Mouse (Mus musculus): Measurements from ENCODE around the gene Fntb.

Gene Fntb

DNA sequence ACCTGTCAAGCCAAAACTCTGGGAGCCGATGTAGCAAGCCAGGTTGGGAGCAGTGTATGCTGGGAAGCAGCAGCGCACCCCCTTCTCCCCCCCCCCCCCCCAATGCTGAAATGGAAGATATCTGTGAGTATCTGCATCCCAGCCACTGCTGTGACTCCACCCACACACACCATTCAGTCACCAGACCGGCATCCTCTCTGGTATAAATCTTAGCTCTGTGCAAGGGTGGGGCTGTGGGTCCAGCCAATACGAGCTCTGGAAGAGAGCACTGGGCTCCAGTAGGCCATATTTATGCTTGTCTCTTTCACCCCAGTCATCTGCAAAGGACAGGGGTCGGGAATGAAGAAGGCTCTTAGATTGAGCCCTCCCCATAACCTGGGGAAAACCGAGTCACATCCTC lies 155.0 kb downstream of the Fntb start:
- no peak for DNase-seq (ENCODE audit: low spot score in 2 of 2)

DNA sequence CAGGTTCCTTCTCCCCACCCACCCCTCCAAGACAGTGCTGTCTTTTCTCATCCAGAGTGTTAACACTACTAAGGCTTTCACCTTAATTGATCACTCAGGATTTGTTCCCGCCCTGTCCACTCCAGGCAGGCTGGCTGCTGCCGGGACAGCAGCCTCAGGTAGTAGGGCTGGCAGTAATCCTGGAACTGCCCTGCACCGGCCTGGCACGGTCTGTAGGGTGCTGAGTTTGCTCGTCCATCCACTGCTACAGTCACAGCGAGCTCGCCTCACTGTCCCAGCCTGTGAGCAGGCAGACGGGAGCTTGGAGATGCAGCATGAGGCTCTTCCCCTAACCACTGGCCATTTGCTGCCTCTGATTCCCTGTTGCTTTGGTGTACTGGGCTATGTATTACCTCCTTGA lies 155.6 kb downstream of the Fntb start:
- no peak for DNase-seq (ENCODE audit: low spot score in 2 of 2)

DNA sequence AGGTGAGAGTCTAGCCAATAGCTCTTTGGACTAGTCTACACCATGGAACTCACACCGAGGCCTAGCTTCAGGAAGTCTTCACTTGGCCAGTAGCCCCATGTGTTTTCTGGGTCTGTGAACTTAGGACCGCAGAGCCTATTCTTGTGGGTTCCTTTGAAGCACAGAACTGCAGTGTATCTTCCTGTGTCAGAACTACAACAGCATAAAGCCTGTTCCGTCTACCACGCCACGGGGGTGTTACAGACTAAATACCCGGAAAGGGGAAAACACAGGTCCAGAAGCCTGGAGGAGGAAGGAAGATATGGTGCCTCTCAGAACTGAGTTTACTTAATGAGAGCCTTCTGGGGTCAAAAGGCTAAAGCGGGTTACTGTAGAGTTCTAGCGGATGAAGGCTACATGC lies 157.7 kb downstream of the Fntb start:
- no peak for DNase-seq (ENCODE audit: low spot score in 2 of 2)

DNA sequence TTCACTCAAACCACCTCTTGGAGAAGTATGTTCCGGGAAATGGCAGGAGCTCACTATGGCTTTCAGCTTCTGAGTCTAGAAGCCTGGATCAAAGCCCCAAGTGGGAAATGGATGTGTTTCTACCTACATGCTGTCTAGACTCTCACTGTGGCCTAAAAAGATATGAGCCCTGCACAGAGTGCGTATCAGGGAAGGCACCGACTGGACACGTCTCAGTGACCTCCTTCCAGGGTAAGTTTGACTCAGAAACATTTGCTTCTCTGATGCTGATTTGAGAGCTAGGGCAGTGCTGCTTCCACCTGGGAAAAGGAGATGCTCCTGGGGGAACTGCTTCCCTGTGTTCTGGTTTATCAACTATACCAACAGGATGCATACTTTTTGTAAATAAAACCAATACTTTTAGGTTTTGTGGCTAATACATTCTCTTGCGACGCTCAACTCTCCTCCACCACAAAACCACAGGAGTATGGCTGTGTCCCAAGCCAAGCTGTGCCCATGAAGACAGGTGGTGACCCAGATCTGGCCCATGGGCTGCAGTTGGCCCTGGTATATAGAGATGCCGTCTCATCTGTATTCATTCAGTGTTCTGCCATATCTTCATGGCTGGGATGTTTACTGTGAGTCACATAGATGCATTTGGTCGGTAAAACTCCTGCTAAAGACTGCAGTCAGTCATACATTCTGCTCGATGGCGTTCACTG lies 159.7 kb downstream of the Fntb start:
- no peak for DNase-seq (ENCODE audit: low spot score in 2 of 2)

DNA sequence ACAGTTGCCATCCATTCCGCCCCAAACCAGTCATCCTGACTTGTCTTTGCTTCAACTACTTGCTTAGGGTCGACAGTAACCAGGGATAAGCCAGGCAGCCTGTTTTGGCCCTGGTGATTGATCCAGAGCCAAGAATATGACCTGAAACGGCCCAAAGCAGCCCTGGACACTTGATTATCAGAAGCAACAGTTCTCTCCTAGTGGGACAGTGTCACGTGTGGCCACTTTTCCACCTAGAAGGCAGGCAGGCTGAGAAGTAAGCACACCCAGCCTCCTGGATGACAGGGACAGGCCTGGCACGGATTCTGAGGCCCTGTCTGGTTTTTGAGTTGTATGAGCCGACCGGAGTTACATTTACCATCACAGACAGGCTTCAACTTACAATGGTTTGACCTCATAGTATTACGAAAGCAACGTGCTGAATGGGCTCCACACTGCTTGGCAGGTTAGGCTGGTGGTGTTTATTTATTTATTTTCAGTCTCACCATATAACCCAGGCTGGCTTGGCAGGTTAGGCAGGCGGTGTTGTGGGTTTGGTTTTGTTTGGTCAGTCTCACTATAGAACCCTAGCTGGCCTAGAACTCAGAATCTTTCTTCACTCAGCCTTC lies 161.1 kb downstream of the Fntb start:
- DNase-seq (ENCODE audit: low spot score in 2 of 2): no peak

DNA sequence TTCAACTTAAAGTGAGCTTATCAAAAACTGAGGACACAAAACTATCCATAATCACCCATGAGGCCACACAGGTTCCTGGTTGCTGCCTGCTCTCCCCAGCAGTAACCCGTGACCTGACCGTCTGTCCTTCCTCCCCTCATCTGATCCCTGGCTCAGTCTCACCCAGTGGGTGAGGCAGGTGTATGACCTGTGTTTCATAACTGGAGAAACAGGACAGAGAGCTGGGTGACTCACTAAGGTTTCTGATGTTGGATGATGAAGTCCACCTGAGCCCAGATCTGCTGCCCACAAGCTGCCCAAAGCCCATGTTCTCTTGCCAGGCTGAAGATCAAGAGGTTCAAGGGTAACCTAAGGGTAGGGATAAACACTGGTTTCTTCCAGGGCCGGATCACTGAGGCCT lies 161.6 kb downstream of the Fntb start:
- DNase-seq (ENCODE audit: low spot score in 2 of 2): no peak

DNA sequence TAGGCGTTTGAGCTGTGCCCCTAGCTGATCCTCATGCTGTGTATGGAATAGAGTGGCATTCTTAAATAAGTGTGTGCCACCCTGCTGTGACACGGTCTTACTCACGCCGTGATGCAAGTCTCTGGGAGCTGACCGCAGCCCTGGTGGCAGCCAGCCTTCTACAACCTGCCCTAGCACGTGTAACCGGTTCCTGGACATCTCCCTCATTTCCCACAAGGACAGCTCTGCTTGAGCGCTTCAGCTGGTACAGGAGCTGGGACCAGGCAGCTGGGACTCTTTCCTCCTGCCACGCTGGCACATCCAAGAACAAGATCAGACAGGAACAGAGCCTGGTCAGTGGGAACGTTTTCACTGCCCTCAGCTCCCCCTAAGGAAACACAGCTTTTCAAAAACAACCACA lies 162.2 kb downstream of the Fntb start:
- DNase-seq (ENCODE audit: low spot score in 2 of 2): no peak

DNA sequence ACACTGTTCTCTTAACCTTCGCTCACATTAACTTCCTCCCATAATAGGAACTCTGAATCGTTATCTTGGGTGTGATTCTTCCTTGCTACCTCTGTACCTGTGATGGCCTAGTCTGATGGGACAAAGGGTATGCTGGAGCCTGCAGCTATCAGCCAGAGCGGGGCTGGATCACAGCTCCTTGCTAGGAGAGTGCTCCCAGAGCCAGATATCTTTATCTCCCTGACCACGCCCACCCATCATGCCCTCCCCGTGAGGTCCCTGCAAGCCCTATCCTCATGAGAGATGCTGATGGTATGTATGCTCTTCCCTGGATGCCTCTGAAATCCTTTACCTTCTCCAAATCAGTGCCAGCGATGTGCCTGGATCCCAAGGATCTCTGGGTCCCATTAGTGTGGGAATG lies 164.8 kb downstream of the Fntb start:
- DNase-seq (ENCODE audit: low spot score in 2 of 2): peak in 1 of 2 experiments; percentile 60

DNA sequence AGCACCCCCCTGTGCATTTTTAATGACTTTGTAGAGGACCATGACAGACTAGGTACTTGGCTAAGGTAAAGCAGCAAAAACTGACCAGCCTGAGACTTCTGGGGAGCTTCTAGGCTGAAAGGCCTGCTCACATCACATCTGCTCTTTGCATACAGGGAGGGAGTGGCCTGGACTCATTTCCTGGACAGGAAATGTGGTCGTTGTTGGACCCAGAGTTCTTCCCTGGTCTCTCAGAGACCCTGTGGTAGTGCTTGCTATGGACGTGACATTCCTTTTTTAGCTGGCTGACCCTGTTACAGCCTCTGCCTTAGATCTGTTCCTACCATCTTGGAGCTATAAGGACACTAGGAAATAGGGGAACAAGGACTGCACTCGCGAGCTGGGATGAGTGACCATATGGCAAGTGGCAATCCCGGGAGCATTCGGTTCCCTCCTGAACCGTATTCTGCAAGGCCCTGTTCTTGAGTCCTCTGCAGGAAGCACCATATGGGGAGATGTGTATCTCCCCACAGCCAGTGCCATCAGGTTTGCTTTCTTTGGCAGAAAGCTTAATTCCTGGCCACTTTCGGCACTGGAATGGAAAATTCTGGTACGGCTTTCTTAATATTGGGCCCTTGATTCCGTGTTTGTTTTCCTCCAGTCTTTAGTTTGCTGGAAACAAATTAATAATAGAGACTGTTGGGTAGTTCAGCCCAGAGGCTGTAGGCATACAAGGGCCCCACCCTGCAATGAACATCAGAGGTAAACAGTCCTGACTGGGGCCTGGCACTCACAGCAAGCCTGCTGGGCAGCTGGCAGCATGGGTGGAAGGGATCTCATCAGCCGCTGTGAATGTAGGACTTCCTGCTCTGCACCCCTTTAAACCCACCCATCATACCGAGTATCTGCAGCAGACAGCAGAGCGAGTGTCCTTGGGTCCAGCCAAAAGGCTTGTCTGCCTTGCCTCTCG lies 166.6 kb downstream of the Fntb start:
- no peak for DNase-seq (ENCODE audit: low spot score in 2 of 2)

DNA sequence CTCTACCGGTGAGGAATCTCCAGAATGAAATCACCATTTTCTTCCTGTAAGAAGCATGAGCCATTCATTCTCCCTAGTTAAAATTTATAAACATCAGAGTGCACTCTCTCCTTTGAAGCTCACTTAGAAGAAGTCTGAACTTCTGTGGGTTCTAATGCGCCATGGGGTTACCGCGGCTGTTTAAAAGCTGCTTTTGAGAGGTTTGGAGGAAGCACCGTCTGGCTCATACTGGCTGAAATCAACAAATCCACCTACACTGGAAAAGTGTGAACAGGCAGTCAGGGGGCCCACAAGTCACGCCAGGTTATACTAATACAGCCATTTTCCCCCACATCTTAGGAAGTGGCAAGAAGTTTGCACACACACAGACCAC lies 167.3 kb downstream of the Fntb start:
- DNase-seq (ENCODE audit: low spot score in 2 of 2): no peak

DNA sequence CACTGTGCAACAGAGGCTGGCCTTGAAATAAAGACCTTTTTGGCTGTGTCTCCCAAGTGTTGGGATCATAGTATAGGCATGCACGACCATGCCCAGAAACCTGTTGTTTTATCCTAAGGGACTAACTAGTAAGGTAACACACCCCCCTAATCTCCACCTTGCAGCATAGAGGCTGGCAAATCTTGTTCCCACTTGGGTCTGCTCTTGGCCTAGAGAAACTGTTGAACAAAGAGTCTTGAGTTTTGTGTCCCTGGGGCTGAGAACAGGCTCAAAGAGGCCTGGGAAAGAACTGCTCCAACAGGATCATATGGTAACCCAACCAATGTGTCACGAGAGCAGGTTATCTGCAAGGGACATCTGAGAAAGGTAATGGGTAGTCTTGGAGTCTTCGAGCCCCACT lies 169.0 kb downstream of the Fntb start:
- DNase-seq (ENCODE audit: low spot score in 2 of 2): no peak

DNA sequence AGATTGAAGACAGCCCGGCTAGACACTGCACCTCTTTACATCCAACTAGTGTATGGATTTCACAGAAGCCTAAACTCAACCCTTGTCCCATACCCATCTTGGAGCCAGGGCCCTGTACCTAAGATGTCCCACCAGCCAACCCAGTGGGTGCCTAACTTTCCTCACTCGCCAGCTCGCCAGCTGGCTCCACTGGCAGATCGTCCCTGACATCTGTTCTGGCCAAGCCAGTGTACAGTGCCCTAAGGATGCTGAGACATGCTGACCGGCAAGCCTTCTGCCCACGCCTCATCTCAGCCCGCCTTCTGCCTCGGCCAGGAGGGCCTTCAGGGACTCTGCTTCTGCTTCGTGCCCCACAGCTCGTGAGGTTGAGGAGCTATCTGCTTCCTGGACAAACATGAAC lies 170.8 kb downstream of the Fntb start:
- DNase-seq (ENCODE audit: low spot score in 2 of 2): no peak

DNA sequence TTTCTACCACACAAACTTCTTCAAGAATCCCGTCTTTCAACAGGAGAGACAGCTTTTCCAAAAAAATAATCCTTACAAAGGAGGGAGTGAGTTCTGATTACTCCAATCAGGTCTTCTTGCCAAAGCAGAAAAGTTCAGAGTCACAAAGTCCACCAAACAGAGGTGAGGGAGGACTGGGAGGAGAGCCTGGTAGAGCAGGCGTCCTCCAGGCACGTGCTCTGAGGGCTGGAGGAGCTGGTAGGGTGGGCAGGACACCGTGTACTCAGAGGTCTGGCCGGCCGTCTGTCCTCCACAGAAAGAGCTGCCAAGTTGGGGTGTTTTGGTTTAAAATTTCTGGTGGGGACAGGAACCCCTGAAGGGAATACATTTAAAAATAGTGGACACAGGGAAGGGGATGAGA lies 172.6 kb downstream of the Fntb start:
- no peak for DNase-seq (ENCODE audit: low spot score in 2 of 2)

DNA sequence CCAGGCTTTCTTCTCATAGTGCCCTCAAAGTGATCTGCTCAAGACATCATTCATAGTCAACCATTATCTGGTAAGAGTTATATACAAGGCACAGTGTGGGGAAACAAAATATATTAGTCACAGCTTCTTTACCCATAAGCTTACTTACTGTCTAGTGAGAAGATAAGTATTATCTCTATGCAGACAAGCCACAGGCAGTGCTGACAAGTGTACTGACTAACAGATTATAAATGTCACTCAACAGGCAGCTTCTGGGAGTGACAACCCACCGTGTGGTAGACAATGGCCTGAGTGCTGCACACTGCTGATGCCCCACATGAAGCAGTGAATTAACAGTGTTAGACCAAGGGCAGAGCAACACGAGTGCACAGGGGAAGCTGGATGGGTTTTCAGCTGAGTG lies 176.1 kb downstream of the Fntb start:
- no peak for DNase-seq (ENCODE audit: low spot score in 2 of 2)

DNA sequence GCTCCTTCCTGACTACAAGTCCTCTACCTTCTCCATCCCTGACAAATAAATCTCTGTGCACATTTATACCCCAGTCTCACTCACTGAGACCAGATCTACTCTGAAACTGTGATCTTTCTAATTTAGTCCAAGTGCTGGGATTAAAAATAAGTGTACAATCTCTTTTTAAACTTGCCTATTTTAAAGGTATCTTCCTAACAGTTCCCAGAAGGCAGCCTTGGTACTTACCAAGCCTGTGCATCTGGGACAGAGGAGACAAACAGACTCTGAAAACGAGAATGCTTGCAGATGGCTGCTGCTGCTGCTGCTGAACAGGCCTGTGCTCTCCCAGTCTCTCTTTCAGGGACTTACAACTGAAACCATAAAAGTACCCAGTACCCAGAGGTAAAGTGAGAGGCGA lies 177.1 kb downstream of the Fntb start:
- no peak for DNase-seq (ENCODE audit: low spot score in 2 of 2)

DNA sequence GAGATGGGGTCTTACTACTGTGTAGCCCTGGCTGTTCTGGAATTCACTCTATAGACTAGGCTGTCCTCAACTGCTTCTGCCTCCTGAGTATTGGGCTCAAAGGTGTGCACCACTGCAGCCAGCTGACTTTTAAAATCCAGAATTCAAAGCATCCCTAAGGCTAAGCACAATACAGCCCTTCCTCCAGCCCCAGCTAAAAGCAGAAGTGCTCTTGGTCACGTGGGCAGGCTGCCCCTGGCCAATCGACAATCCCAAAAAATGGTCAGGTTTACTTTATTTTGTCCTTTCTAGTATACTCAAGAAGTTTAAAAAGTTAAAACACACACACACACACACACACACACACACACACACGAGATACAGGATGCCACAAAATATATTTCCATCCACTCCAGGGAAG lies 177.7 kb downstream of the Fntb start:
- DNase-seq (ENCODE audit: low spot score in 2 of 2): no peak

DNA sequence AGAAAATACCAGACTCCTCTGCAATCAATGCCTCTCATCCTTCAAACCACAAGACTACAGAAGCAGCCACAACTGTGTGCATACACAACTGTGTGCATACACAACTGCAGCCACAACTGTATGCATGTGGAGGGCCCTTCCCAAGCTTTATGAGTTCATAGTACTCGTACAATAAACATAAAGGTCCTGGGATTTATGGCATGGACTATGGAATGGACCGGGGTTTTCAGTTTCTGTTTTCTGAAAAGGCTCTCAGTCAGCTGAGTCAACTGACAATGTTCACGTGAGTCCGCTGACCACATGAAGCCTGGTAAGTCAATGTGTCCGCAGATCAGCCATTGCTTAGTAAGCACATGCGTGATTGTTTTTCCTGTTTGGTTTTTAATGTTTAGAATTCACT lies 178.1 kb downstream of the Fntb start:
- no peak for DNase-seq (ENCODE audit: low spot score in 2 of 2)

DNA sequence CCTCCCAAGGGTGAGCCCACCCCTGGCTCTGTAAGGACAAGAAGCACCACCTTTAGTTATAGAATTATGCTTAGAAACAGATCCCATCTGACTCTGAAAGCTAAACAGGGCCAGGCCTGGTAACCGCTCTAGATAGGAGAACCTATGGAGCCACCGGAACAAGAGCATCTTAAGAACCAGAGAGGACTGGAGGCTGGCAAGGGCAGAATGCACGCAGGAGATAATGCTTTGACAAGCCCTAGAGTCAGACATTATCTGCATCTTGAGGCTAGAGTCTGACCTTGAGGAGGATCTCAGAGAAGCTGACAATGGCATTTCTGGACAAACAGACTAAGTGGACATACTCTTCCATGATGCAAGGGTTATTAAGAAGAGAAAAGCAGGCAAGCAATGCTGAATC lies 182.1 kb downstream of the Fntb start:
- no peak for DNase-seq (ENCODE audit: low spot score in 2 of 2)

DNA sequence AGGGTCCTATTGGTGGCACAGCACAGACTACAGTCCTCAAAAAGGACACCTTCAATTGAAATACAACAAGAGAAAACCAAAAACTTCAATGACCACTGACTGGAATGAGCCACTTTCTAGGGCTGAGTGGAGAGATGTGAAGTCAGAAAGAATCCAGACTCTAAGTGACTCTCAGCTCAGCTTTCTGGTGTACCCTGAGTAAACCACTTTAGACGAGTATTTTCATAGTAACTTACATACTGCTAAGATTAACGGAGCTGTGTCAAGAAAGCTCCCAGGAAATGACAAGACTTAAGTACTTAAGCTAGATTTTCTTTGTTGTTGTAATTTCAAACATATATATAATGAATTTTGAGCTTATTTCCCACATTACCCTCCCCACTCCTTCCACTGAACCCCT lies 182.8 kb downstream of the Fntb start:
- DNase-seq (ENCODE audit: low spot score in 2 of 2): no peak

DNA sequence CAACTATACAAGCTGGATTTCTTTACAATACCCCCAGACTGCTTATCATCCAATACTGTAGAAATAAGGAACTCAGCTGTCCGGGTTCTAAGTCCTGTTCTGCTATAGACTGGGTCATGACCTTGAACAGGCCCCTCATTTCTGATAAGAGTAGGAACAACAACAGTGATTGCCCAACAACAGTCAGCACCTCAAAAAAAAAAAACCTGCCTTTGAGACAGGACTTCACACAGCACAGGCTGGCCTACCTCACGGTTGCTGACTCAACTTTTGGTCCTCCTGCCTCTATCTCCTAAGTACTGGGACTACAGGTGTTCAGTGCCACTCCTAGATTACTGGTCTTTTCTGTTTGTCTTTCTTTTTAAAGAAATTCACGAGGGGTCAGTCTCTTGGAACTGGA lies 183.4 kb downstream of the Fntb start:
- no peak for DNase-seq (ENCODE audit: low spot score in 2 of 2)

DNA sequence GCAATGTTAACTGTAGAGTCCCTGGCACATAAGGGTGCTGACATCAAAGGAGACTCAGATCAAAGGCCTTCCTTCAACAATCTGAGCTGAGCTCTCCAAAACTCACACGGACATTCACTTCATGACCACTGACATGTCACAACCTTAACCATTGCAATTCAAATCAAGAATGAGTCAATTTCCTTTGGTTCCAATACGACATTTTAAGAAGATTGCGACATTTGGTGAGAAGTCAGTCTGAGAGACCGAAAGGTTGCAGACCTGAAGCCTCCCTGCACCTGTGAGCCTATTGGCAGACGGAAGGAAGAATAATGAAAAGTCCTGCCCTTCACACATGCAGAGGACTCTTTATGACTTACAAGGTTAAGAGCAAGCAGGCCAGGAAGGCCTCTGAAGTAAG lies 184.9 kb downstream of the Fntb start:
- no peak for DNase-seq (ENCODE audit: low spot score in 2 of 2)

DNA sequence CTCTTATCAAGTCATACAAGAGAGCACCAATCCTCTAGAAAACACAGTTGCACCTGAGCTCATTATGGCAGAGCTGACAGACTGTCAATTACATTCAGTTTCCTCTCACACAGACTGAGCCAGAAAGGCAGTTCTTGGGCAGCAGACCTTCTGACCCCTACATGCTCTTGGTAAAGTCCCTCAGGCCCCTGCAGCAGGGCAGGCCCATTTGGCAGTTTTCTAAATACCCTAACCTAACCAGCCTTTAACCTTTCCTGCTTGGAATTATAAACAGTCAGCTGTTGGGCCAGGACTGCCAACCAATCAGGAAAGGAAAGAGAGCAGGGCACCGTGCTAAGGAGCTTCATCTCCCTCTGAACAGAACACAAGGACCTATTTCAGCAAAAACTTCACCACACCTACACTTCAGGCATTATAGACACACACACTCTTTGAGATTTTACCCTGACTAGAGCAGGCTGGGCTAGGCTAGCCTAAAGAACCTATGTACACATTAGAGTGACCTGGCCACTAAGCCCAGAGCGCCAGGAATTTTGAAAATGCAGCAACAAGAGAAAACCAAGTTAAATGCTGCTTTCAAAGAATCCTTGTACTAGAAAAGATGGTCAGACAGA lies 188.5 kb downstream of the Fntb start:
- DNase-seq (ENCODE audit: low spot score in 2 of 2): no peak
